Mouse (Mus musculus) urinary bladder, postnatal 25 days (tissue): ENCODE data around the gene Spata33.
"Not testable (repeated sequence)": the region's sequence is repeated elsewhere in the genome, so short reads cannot be mapped to it uniquely, and the experiment has no call there.

ENCODE experiments used
- DNase-seq: peaks from one replicate; pipeline ENCODE4 v3.0.0; 2022; ENCODE audit warnings: low spot score

Spata33 gene

DNA sequence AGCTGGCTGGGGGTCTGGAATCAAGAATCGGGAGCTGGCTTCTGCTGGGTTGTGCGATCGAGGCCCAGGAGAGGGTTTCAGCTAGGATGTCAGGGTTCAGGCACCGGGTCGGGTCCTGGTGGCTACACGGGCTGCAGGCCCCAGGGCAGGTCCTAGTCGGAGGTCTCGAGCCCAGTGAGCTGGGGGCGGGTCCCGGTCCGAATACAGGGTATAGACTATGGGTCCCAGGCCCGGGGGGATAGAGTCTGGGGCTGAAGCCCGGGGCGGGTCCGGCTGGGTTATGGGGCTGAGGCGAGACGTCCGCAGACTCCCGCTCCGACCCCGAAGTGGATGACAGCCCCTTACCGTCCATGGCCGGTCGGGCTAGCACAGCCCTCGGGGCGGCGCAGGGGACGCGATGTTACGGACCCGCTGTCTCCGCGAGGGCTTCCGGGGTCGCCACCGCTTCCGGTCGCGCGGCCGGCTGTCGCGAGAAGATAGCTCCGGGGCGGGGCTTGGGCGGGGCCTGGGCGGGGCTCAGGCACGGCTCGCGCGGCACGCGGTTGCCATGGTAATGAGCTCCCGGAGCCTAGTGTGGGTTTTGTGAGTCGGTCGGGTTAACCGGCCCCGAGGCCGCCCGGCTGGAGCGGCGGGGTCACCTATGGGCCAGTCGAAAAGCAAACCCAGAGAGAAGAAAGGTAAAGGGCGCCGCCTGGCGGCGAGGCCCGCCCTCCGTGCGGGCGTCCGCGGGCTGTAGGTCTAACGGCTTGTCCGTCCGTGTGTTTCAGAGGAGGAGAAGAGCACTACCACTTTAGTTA is at the start of gene Spata33, which contains the start of gene Chmp1a:
Gene Spata33, plus strand, starts transcription at position 512 of the 797 bp plus-strand sequence.
Gene Chmp1a, minus strand, starts transcription at position 443 of the 797 bp plus-strand sequence.
- DNase-seq, result peak; percentile 84

- DNase-seq, result peak; percentile 4
These were observed 31.2 kb upstream of the Spata33 start for GRCm38 (mm10) chr8:123181391-123181790.

DNA sequence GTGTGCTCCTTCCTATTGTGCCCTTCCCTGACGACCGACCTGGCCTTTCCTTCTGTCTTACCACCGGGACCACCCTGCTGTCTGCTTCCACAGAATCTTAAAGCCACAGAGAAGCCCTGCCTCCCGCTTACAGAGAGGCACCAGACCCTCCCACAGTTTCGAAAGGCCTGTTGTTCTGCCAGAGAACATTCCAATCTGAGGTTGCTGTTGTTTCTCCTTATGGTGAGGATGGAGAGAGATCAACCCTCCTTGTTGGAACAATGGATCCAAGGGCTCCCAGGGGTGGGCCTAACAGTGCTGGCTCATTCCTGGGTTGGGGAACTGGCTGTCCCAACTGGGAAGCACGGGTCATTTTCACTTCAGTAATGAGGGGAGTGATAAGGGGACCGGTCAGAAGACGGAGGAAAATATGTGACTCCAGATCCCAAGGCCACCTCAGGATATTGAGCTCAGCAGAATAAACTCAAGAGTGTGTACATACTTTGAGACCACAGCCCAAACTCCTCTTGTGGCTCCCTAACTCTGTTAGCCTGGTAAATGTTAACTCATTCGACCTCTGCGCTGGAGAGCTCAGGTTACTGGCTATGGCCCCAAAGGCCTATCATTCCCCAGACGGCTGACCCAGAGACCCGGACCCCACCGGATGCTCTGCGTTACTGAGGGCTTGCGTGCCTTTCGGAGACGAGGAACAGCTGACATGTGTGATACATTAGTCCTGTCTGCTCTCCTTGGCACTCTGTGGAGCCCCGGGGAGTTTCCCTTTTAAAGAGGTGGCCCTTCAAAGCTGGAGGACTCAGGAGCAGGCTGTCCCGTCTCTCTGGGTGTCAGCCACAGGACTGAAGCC is 26.8 kb upstream of the Spata33 start, which contains the start of gene Dpep1:
Gene Dpep1, plus strand, starts transcription at position 677 of the 844 bp plus-strand sequence.
- DNase-seq, result peak; percentile 20

- no peak for DNase-seq
These were observed 24.6 kb upstream of the Spata33 start for GRCm38 (mm10) chr8:123188006-123188405.

GRCm38 (mm10) chr8:123188841-123189240 is 23.8 kb upstream of the Spata33 start:
- no peak for DNase-seq

DNA sequence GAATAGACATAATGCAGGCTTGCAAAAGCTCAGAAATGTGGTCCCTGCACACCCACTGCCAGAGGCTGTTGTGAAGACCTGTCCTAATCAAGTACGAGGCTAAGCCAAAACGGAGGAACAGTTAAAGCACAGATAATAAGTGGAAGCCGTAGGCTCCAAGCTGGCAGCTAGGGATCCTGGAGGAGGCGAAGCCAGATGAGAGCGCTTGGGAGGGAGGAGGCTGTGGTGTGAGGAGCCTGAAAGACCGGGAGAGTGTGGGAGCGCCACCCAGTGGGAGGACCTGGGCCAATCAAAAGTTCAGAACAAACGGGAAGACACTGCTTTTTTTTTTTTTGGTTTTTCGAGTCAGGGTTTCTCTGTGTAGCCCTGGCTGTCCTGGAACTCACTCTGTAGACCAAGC is 22.0 kb upstream of the Spata33 start:
- DNase-seq, result peak; percentile 67

DNA sequence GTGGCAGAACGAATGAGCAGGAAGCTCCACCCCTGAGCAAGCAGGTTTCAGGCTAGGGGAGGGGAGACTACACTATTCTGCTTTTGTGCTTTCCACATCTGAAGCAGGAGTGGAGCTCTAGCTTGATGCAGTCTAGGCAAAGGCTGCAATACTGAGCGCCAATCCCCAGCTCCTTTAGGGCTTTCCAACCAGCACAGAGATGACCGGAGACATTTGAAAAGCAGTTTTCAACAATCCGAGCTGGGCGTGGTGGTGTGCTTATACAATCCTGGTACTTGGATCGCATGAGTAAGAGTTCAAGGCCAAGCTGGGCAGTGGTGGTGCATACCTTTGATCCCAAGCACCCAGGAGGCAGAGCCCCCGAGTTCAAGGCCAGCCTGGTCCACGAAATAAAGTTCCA is 20.7 kb upstream of the Spata33 start:
- DNase-seq, result no peak

DNA sequence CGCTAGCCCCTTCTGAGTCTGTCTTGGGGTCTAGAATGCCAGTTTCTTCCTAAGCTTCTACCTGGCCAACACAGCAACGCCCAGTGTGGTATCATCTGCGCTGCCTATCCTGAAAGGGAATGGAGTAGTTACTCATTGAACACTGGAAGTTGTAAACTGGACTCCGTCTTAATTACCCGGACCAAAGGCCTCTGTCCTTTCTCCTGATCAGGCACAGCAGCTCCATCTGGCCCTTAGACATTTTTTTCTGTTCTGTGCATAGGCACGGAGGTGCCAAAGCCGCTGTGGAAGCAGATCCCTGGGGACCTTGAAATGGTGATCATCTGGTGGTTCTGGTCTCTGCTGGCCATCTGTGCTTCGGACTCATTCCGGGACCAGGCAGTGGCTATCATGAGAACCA is 18.9 kb upstream of the Spata33 start:
- no peak for DNase-seq

DNA sequence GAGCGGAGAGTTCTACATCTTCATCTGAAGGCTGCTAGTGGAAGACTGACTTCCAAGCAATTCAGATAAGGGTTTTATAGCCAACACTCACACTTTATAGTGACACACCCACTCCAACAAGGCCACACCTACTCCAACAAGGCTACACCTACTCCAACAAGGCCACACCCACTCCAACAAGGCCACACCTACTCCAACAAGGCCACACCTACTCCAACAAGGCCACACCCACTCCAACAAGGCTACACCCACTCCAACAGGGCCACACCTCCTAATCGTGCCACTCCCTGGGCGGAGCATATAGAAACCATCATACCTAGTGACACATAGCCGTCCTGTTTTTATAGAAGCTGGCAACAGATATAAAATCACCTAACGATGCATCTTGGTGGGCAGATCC is 15.6 kb upstream of the Spata33 start:
- not testable (repeated sequence) for DNase-seq

DNA sequence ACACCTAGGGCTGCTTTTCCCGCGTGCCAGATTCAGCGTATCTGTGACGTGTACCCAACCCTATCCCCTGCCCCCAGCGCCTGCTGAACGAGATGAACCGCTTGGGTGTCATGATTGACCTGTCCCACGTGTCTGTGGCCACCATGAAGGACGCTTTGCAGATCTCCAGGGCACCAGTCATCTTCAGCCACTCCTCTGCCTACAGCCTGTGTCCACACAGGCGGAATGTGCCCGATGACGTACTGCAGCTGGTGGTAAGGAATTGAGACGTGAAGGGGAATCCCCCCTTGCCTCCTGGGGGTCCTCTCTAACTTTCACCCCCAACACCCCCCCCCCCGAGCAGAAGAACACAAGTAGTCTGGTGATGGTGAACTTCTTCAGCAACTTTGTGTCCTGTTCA is 12.8 kb upstream of the Spata33 start:
- no peak for DNase-seq

GRCm38 (mm10) chr8:123202288-123202687 is 10.3 kb upstream of the Spata33 start:
- peak; percentile 66 for DNase-seq

DNA sequence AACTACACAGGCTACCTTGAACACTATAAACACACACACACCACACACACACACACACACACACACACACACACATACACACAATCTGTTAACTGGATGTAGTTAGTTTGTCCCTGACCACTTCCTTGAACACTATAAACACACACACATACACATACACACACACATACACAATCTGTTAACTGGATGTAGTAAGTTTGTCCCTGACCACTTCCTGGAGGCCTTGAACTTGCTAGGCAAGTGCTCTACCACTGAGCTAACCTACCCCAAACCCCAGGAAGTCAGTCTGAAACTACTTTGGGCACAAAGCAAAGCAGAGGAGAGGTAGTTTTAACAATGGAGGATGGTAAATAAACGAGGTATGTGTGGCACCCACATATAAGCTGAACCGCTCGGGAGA is 9.1 kb upstream of the Spata33 start:
- DNase-seq, result no peak

- DNase-seq, result no peak
These were observed 756 bp upstream of the Spata33 start for GRCm38 (mm10) chr8:123211876-123212275.

DNA sequence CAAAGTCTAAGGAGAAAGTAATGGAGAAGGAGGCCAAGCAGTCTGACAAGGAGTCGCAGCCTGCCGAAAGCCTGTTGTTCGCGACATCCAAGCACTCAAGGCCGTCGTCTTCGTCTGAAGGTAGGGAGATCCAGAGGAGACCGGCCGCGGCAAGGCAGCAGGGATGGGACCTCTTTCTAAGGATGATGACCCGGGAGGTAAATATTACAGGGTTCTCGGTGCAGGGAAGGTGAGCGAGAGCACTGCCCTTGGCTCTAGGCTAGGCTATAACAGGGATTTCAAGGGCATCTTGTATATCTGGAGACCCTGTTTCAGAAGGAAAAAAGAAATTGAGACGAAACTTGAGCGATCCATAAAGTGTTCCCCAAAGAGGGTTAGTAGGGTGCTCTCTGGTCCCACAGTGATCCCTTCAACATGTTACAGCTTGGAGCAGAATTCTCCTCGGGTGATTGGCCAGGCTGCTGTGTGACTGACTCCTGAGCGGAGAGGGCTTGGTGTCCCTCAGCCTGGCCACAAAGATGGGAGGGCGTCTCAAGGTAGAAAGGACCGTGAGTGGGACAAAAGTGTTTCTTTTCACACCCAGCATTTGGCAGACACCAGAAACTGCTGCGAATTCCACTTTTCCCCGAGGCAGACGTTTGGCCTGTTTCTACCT is 613 bp downstream of the Spata33 start:
- no peak for DNase-seq

DNA sequence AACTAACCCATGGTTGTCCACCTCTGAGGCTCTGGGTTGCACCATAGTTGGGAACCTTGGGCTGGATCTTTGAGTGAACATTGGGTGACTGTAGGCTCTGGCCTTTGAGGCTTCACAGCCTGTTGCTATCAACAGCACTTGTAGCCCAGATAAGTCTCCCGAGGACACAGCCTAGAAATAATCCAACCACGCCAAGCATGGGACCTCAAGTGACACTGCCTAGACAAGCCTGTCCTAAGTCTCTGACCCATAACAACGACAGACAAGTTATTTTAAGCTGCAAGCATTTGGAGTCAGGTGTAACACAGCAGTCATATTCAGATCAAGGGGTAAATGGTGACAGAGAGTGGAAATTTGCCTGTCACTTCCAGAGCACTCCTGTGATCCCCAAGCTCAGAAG is 2.8 kb downstream of the Spata33 start:
- DNase-seq, result no peak

DNA sequence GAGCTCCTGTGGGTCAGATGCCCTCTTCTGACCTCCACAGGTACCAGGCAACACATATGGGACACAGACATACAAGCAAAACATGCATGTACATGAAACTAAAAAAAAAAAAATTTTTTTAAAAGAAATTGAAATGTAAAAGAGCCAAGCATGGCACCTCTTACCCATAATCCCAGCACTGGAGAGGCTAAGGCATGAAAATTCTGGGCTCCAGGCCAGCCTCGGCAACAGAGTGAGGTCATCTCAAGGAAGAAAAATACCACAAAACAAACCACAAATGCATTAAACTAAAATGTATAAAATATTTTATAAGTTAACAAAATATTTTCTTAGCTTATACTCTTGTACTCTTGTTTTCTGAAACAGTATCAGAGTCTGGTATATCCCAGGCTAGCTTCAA is 8.3 kb downstream of the Spata33 start:
- no peak for DNase-seq

DNA sequence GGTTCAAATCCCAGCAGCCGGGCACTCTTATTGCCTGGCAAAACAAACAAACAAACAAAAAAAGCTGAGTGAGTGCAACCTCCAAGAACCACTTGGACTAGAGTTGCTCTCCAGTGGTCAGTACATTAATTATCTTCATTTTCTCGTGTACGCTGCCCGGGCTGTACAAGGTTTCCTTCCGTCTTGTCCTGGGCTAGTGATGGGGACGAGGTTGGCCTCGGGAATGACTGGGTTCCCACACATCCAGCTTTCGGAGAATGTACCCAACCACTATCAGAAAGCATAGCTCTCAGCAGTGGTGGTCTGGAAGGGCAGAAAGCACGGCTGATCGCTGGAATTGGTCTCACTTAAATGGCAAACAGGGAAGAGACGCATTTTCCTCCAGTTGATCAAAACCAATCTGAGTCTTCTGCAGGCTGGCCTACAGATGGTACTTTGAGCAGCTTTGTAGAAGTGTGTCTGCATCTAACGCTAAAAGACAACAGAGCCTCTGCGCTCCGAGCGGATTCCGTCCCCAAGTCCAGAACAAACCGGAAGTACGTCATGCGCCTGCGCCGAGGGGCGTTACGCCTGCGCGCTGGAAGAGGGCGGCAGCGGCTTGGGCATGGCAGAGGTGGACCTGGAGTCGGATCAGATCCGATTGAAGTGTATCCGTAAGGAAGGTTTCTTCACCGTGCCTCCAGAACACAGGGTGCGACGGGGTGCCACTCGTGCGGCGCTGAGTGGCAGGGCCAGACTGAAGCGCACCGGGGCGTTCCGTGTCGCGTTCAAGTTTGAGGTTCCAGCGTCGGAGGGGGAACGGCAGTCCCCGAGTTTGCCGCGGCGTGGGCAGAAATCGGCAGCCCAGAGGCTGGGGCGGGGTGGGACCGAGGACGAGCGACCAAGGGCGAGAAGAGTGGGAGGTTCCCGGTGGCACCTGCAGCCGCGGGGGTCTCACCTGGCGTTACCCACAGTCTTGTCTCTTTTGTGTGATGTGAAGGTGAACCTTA is 11.9 kb downstream of the Spata33 start, which contains the start of gene Cdk10:
Gene Cdk10, plus strand, starts transcription at position 565 of the 989 bp plus-strand sequence.
- peak; percentile 96 for DNase-seq

GRCm38 (mm10) chr8:123228416-123228815 is 15.8 kb downstream of the Spata33 start:
- DNase-seq, result no peak

- not testable (repeated sequence) for DNase-seq
These were observed 17.7 kb downstream of the Spata33 start for GRCm38 (mm10) chr8:123230326-123230725.

DNA sequence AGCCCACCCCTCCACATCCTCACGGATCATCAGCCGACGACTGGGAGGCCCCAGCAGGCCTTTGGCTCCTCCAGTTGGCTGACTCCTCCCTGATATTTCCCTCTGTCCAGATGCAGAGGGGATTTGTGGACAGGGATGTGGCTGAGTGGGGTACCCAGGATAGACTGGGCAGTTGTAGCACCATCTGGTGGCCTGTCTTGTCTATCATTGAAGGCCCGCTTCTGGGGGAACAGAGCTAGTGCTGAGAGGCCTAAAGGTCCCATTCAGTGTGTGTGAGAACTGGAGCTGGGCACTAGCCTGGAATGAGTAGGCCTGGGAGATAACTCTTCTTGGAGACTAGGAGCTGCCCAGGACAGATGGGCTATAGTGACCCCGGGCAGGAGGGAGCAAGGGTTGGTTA is 19.1 kb downstream of the Spata33 start:
- no peak for DNase-seq

DNA sequence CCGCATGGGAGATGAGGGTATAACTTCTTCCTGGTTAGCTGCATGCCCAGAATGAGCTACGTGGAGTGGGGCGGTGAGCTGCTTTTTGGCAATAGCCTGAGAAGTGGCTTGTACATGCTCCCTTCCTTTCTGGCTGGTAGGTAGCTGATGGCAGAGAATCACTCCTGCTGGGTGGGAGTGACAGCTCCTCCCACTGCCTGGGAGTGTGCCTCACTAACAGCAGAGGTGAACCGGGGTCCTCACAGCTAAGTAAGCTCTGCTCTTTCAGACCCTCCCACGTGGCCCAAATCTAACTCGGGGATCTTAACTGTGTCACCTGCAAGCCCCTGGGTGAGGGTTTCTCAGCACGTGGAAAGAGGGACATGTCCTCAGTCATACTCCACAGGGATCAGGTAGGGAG is 19.9 kb downstream of the Spata33 start:
- DNase-seq, result no peak
